Mouse (Mus musculus): ENCODE data around the gene Mta3. TPM values are rescaled to one million over a fixed set of nuclear protein-coding genes. Genes with fewer than 3 reads are reported as not detected.
A peak's percentile ranks its signal among the peaks of the same experiment; 100 is the strongest.

The Mta3 gene
- total and polyA plus RNA-seq, 3 experiments = 31.1 to 67.6 (median 39.2) TPM

DNA sequence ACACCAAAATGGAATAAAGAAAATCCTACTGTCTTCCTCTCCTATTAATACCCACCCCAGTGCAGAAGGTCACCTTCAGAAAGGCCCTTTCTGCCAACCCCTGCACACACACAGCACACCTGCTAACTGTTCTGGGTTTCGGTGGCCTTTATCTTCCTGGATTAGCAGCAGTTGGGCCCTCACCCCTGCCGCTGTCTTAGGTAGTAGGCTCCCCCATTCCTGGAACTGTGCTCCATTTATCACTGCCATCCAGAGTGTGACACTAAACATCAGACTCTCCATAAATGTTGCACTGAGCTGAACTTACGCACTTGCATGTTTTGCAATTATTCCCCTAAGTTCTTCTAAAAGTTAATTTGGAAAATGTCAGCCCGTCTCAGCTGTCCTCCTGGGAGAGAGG is 14.6 kb upstream of the Mta3 start:
- Histone ChIP-seq H3K79me2 (replicated peaks; ENCODE audit: control insufficient read depth, extremely low read depth, insufficient read depth, poor library complexity, severe bottlenecking) (no peaks in the 10 kb centered on the region), H3K27me3 (replicated peaks) (no peaks in the 10 kb centered on the region), H3K36me3 (replicated peaks in 1 of 2; ENCODE audit: control insufficient read depth in 1 of 2, insufficient read depth in 1 of 2, low read length in 1 of 2) (no peaks in the 10 kb centered on the region), H3K4me3 (replicated peaks in 1 of 3; ENCODE audit: low read depth in 2 of 3, low read length in 2 of 3, poor library complexity in 1 of 3) (no peak overlapping the region), H3K9ac (ENCODE audit: insufficient read depth, low read depth) (no peak overlapping the region), H3K27ac (ENCODE audit: insufficient read depth, low read depth) (no peak overlapping the region), H3K4me2 (ENCODE audit: insufficient read depth, low read depth, poor library complexity, severe bottlenecking) (no peak overlapping the region), H3K4me1 (ENCODE audit: control insufficient read depth in 1 of 2, insufficient read depth in 2 of 2) (peaks cover 0 to 14% of the 10 kb centered on the region in 2 experiments; a peak in 2 of 4 replicates), H3K9me3 (replicated peaks; ENCODE audit: low read length) (peaks cover 5% of the 10 kb centered on the region)
- dilution Hi-C loops (cut with MboI; ENCODE audit: extremely low pct_ligation_motif_present, extremely low pct_unique_long_range_greater_than_20kb, low sequenced_read_pairs) (no loop called here), in situ Hi-C loops (cut with MboI; ENCODE audit: low pct_ligation_motif_present, low pct_unique_long_range_greater_than_20kb, low sequenced_read_pairs) (no loop called here)
- DNase-seq (ENCODE audit: extremely low read depth) = no peak
- no peak for TF ChIP-seq ELF1 (IDR thresholded peaks at IDR 0.05; ENCODE audit: low read depth, low read length)

DNA sequence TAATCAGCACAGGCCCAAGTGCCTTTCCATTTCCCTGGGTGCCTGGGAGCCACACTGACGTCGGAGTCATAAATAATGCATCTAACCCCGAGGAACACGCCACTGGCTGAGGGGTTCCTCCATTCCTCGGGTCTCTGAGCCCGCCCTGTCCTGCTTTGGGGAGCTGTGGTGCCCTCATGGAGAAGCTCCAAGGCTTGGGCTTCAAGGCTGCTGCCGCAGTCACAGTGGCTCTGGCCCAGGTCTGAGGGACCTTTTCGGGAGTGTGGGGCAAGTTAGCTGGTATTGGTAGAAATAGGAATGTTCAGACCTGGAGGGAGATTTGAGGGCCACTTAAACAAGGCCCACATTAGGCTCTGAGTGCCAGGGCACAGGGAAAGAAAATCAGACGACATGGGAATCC is 12.0 kb upstream of the Mta3 start:
- TF ChIP-seq MXI1 (IDR thresholded peaks at IDR 0.05; ENCODE audit: low read depth, low read length) = no peak
- Histone ChIP-seq H3K4me2 (ENCODE audit: insufficient read depth, low read depth, poor library complexity, severe bottlenecking) (no peak overlapping the region), H3K9ac (ENCODE audit: insufficient read depth, low read depth) (no peak overlapping the region), H3K4me3 (replicated peaks in 1 of 3; ENCODE audit: low read depth in 2 of 3, low read length in 2 of 3, poor library complexity in 1 of 3) (no peak overlapping the region), H3K79me2 (replicated peaks; ENCODE audit: control insufficient read depth, extremely low read depth, insufficient read depth, poor library complexity, severe bottlenecking) (no peaks in the 10 kb centered on the region), H3K27ac (ENCODE audit: insufficient read depth, low read depth) (no peak overlapping the region), H3K36me3 (replicated peaks in 1 of 2; ENCODE audit: control insufficient read depth in 1 of 2, insufficient read depth in 1 of 2, low read length in 1 of 2) (no peaks in the 10 kb centered on the region), H3K4me1 (ENCODE audit: control insufficient read depth in 1 of 2, insufficient read depth in 2 of 2) (peaks cover 0 to 18% of the 10 kb centered on the region in 2 experiments; a peak in 2 of 4 replicates), H3K27me3 (replicated peaks) (no peaks in the 10 kb centered on the region), H3K9me3 (replicated peaks; ENCODE audit: low read length) (peaks cover 5% of the 10 kb centered on the region)
- in situ Hi-C loops (cut with MboI; ENCODE audit: low pct_ligation_motif_present, low pct_unique_long_range_greater_than_20kb, low sequenced_read_pairs) (no loop called here), dilution Hi-C loops (cut with MboI; ENCODE audit: extremely low pct_ligation_motif_present, extremely low pct_unique_long_range_greater_than_20kb, low sequenced_read_pairs) (no loop called here)
- DNase-seq (ENCODE audit: extremely low read depth) = no peak

DNA sequence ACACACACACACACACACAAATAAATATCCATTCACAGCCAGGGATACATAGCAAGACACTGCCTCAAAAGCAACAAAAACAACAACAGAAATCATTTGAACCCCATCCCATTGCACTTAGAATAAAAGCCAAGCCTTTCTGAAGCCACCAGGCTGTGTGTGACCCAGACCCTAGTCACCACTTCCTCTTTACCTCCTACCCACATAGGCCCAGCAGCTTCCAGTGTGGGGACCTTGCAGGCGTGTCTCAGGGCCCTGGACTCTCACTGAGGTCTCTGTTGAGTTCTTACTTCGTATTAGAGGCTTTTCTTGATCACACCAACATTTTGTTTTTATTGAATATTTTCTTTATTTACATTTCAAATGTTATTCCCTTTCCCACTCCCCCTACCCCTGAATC is 10.2 kb upstream of the Mta3 start:
- Histone ChIP-seq H3K27ac (ENCODE audit: insufficient read depth, low read depth) (no peak overlapping the region), H3K4me3 (replicated peaks in 1 of 3; ENCODE audit: low read depth in 2 of 3, low read length in 2 of 3, poor library complexity in 1 of 3) (no peak overlapping the region), H3K4me1 (ENCODE audit: control insufficient read depth in 1 of 2, insufficient read depth in 2 of 2) (peaks cover 0 to 27% of the 10 kb centered on the region in 2 experiments; a peak in 2 of 4 replicates), H3K9me3 (replicated peaks; ENCODE audit: low read length) (peaks cover 5% of the 10 kb centered on the region), H3K79me2 (replicated peaks; ENCODE audit: control insufficient read depth, extremely low read depth, insufficient read depth, poor library complexity, severe bottlenecking) (no peaks in the 10 kb centered on the region), H3K36me3 (replicated peaks in 1 of 2; ENCODE audit: control insufficient read depth in 1 of 2, insufficient read depth in 1 of 2, low read length in 1 of 2) (no peaks in the 10 kb centered on the region), H3K4me2 (ENCODE audit: insufficient read depth, low read depth, poor library complexity, severe bottlenecking) (no peak overlapping the region), H3K27me3 (replicated peaks) (no peaks in the 10 kb centered on the region), H3K9ac (ENCODE audit: insufficient read depth, low read depth) (no peak overlapping the region)
- in situ Hi-C loops (cut with MboI; ENCODE audit: low pct_ligation_motif_present, low pct_unique_long_range_greater_than_20kb, low sequenced_read_pairs) (no loop called here), dilution Hi-C loops (cut with MboI; ENCODE audit: extremely low pct_ligation_motif_present, extremely low pct_unique_long_range_greater_than_20kb, low sequenced_read_pairs) (no loop called here)
- DNase-seq (ENCODE audit: extremely low read depth) = peak; percentile 67
- TF ChIP-seq EP300 (IDR thresholded peaks at IDR 0.05; ENCODE audit: low read length) (peak; percentile 38), SMC3 (IDR thresholded peaks at IDR 0.05; ENCODE audit: low read depth, low read length) (no peak)

DNA sequence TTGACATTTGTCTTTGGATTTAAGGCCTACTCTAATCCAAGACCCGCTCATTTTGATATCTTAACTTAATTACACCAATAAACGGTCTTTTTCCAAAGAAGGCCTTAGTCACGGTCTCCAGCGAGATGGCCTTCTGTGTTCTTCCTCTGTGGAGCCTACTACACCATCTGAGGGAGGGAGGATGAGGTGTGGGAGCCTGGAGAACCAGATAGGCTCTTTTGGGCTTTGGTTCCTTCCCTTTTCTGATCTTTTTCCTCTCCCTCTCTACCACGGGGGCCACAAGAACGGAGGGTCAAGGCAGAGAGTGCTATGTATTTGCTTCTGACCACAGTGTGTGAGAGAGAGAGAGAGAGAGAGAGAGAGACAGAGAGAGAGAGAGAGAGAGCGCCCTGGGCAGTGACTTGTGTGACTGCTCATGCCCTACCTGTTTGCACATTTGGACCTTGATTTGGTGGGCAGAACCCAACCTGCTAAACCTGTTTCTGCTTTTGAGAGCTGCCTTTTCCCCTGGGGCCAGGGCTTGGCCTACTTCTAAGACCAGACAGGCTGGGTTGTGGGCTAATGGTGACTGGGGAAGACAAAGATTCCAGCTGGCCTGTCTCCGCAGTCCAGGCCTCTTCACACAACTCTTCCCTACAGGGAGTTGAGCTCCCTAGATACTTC is 6.8 kb upstream of the Mta3 start:
- TF ChIP-seq JUN (IDR thresholded peaks at IDR 0.05; ENCODE audit: insufficient read depth, low read depth, low read length) (no peak), CTCF (conservative IDR thresholded peaks at IDR 0.05 in 1 of 2, IDR thresholded peaks at IDR 0.05 in 1 of 2; ENCODE audit: low read depth in 2 of 2, low read length in 2 of 2) (no peak), SIN3A (IDR thresholded peaks at IDR 0.05; ENCODE audit: low read length) (no peak), PAX5 (IDR thresholded peaks at IDR 0.05; ENCODE audit: low read length) (no peak), ZC3H11A (IDR thresholded peaks at IDR 0.05; ENCODE audit: low read depth, low read length) (no peak), JUND (conservative IDR thresholded peaks at IDR 0.05; ENCODE audit: low read depth, low read length) (no peak), ZNF384 (IDR thresholded peaks at IDR 0.05; ENCODE audit: low read depth, low read length) (no peak), RCOR1 (conservative IDR thresholded peaks at IDR 0.05; ENCODE audit: low read depth, low read length) (no peak), RAD21 (IDR thresholded peaks at IDR 0.05; ENCODE audit: low read depth, low read length) (no peak), SMC3 (IDR thresholded peaks at IDR 0.05; ENCODE audit: low read depth, low read length) (no peak), MXI1 (IDR thresholded peaks at IDR 0.05; ENCODE audit: low read depth, low read length) (no peak), ETS1 (conservative IDR thresholded peaks at IDR 0.05; ENCODE audit: low read depth, low read length) (no peak), NRF1 (IDR thresholded peaks at IDR 0.05; ENCODE audit: low read depth, low read length) (no peak), NELFE (IDR thresholded peaks at IDR 0.05; ENCODE audit: low read depth, low read length) (no peak)
- Histone ChIP-seq H3K27me3 (replicated peaks) (no peaks in the 10 kb centered on the region), H3K36me3 (replicated peaks in 1 of 2; ENCODE audit: control insufficient read depth in 1 of 2, insufficient read depth in 1 of 2, low read length in 1 of 2) (peaks cover 0 to 2% of the 10 kb centered on the region in 2 experiments), H3K9ac (ENCODE audit: insufficient read depth, low read depth) (no peak overlapping the region), H3K4me3 (replicated peaks in 1 of 3; ENCODE audit: low read depth in 2 of 3, low read length in 2 of 3, poor library complexity in 1 of 3) (no peak overlapping the region), H3K9me3 (replicated peaks; ENCODE audit: low read length) (no peaks in the 10 kb centered on the region), H3K4me1 (ENCODE audit: control insufficient read depth in 1 of 2, insufficient read depth in 2 of 2) (peaks cover 0 to 24% of the 10 kb centered on the region in 2 experiments; a peak in 2 of 4 replicates), H3K79me2 (replicated peaks; ENCODE audit: control insufficient read depth, extremely low read depth, insufficient read depth, poor library complexity, severe bottlenecking) (no peaks in the 10 kb centered on the region), H3K4me2 (ENCODE audit: insufficient read depth, low read depth, poor library complexity, severe bottlenecking) (no peak overlapping the region), H3K27ac (ENCODE audit: insufficient read depth, low read depth) (no peak overlapping the region)
- dilution Hi-C loops (cut with MboI; ENCODE audit: extremely low pct_ligation_motif_present, extremely low pct_unique_long_range_greater_than_20kb, low sequenced_read_pairs) (no loop called here), in situ Hi-C loops (cut with MboI; ENCODE audit: low pct_ligation_motif_present, low pct_unique_long_range_greater_than_20kb, low sequenced_read_pairs) (no loop called here)
- no peak for DNase-seq (ENCODE audit: extremely low read depth)
